Mouse (Mus musculus) hindbrain, embryonic 16.5 days (tissue): ENCODE results near the gene Cyp26a1. TPM values are rescaled to one million over a fixed set of nuclear protein-coding genes. Genes with fewer than 3 reads are reported as not detected.
A peak's percentile ranks its signal among the peaks of the same experiment; 100 is the strongest.

Experiments used
- ATAC-seq: fragments of 200-750 bp; cut with Nextera tagmentation; 2 replicates; pipeline ENCODE4 v1.8.0; 2017; ENCODE audit warnings: moderate TSS enrichment, moderate library complexity
- H3K27ac ChIP-seq: fragments of 300-500 bp; sonication (generic); 2 replicates; pipeline ENCODE4 v1.5.1; 2014; ENCODE audit warnings: low read depth, mild to moderate bottlenecking, control low read depth, low read length, moderate library complexity
- H3K27me3 ChIP-seq: fragments of 300-500 bp; sonication (generic); replicated peaks from 2 replicates; pipeline ENCODE4 v1.6.1; 2014; ENCODE audit warnings: low read length; ENCODE audit not compliant: control insufficient read depth, insufficient read depth
- H3K36me3 ChIP-seq: fragments of 300-500 bp; sonication (generic); 2 replicates; pipeline ENCODE4 v1.6.1; 2014; ENCODE audit warnings: mild to moderate bottlenecking, low read length, moderate library complexity, mixed read lengths; ENCODE audit not compliant: control insufficient read depth, insufficient read depth
- H3K4me1 ChIP-seq: fragments of 300-500 bp; sonication (generic); 2 replicates; pipeline ENCODE4 v1.6.1; 2014; ENCODE audit warnings: low read depth, low read length; ENCODE audit not compliant: control insufficient read depth, insufficient read depth
- H3K4me2 ChIP-seq: fragments of 300-500 bp; sonication (generic); 2 replicates; pipeline ENCODE4 v1.6.1; 2014; ENCODE audit warnings: mild to moderate bottlenecking, low read length, control low read depth, moderate library complexity
- H3K4me3 ChIP-seq: fragments of 300-500 bp; sonication (generic); 2 replicates; pipeline ENCODE4 v1.5.1; 2014; ENCODE audit warnings: mild to moderate bottlenecking, low read length, control low read depth, moderate library complexity
- H3K9ac ChIP-seq: fragments of 300-500 bp; sonication (generic); 2 replicates; pipeline ENCODE4 v1.6.1; 2014; ENCODE audit warnings: low read depth, mild to moderate bottlenecking, control low read depth, low read length, moderate library complexity
- H3K9me3 ChIP-seq: fragments of 300-500 bp; sonication (generic); 2 replicates; pipeline ENCODE4 v1.6.1; 2014; ENCODE audit warnings: mild to moderate bottlenecking, low read length, moderate library complexity; ENCODE audit not compliant: control insufficient read depth
- WGBS: fragments of 180-500 bp; shearing (Covaris S2); extraction: QIAGEN DNeasy Blood & Tissue Kit; methylation state at CpG from one replicate; pipeline ENCODE4 v1.1.7; 2014; 5-methylcytosine and 5-hydroxymethylcytosine counted together
- polyA plus RNA-seq: library from polyadenylated mRNA; unstranded; fragments of >200 nt; fragmentation: Nextera tagmentation; extraction: Ambion mirVana; gene quantifications from 2 replicates; pipeline ENCODE4 v1.2.1, GENCODE M21; 2015

Gene Cyp26a1
- polyA plus RNA-seq, 1 experiment from 2014 or later = 0.09 TPM

DNA sequence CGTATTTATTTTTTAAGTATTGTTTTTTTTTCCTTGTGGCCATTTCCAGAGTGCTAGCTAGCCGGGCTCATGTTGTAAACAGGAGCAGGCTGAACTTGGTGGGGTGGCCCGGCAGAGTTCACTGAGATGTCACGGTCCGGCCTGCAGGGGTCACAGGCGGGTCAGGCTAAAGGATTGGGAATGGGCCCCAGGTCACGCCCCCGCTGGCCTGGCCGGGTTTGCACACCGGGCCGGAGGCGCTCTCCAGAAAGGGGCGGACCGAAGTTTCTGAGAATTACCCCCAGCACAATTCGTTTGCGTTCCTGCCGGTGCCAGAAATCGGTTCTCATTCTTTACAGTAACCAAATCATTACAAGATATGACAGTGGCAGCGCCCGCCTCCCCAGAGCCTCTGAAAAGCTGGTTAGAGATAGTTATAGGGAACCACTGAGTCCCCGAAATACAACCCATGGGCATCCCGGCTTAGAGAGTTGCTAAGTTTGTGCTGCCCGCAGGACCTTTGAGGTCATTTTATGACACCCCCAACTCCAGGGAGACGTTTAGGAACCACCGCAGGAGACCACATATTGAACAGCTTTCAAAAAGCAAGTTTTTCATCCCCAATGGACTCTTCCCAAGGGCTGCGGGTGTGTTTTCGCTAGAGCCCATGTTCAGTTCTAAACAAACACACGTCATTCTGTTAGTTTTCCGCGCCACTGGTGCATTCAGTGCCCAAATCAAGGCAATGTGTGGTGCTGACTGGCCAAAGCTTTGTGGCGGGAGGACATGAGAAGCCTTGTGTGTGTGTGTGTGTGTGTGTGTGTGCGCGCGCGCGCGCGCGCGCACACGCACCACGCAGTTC lies 1.6 kb upstream of the Cyp26a1 start:
- no peak for ATAC-seq
- 1% methylated on average over 42 of the region's 42 CpGs for WGBS
- peaks cover 29% of the 10 kb centered on the region for H3K4me1 ChIP-seq
- H3K9ac ChIP-seq = no peak overlapping the region
- no peak overlapping the region for H3K27ac ChIP-seq
- H3K36me3 ChIP-seq = no peaks in the 10 kb centered on the region
- no peaks in the 10 kb centered on the region; the same call in 1 of the 2 replicates for H3K9me3 ChIP-seq
- H3K27me3 ChIP-seq = peaks cover 91% of the 10 kb centered on the region
- no peak overlapping the region for H3K4me3 ChIP-seq
- no peak overlapping the region for H3K4me2 ChIP-seq

DNA sequence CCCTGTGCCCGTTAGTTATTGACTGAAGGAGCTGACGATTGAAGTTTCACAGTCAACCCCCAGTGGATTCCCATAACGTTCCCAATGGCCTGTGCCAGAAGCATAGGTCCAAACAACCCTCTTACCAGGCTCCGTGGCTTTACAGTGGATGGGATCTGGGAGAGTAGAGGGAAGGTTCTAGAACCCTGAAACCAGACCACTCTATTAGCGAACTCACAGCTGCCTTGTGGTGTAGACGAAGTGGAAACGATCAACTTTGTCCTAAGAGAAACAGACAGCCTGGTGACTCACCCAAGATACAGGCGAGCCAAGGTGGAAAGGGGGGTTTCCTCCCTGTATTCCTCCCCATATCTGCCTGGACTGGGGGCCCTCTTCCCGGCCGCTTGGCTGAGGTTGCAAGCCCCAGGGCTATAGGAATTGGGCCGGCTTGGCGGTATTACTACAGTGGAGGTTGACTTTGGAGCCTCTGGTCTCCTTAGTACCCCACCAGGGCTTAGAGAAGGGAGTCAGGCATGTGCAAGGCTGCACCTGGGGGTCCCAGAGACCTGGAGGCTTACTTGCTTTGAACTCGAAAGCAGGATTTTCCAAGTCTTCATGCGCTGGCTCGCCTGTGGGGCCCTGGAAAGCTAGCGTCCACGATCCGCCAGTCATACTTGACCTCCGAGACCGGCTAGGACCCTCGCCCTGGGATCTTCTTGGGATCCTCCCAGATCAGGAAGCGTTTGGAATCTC lies 829 bp upstream of the Cyp26a1 start:
- H3K9ac ChIP-seq = no peak overlapping the region
- H3K4me2 ChIP-seq = peak overlapping the region; percentile 62
- peaks cover 86% of the 10 kb centered on the region for H3K27me3 ChIP-seq
- no peaks in the 10 kb centered on the region; the same call in 1 of the 2 replicates for H3K9me3 ChIP-seq
- ATAC-seq = no peak
- H3K4me3 ChIP-seq = peak overlapping the region; percentile 39
- 3% methylated on average over 22 of the region's 22 CpGs for WGBS
- no peaks in the 10 kb centered on the region for H3K36me3 ChIP-seq
- H3K4me1 ChIP-seq = peaks cover 29% of the 10 kb centered on the region
- H3K27ac ChIP-seq = no peak overlapping the region

GRCm38 (mm10) chr19:37697335-37697636 lies 312 bp upstream of the Cyp26a1 start:
- 1% methylated on average over 18 of the region's 18 CpGs for WGBS
- no peaks in the 10 kb centered on the region; the same call in 1 of the 2 replicates for H3K9me3 ChIP-seq

DNA sequence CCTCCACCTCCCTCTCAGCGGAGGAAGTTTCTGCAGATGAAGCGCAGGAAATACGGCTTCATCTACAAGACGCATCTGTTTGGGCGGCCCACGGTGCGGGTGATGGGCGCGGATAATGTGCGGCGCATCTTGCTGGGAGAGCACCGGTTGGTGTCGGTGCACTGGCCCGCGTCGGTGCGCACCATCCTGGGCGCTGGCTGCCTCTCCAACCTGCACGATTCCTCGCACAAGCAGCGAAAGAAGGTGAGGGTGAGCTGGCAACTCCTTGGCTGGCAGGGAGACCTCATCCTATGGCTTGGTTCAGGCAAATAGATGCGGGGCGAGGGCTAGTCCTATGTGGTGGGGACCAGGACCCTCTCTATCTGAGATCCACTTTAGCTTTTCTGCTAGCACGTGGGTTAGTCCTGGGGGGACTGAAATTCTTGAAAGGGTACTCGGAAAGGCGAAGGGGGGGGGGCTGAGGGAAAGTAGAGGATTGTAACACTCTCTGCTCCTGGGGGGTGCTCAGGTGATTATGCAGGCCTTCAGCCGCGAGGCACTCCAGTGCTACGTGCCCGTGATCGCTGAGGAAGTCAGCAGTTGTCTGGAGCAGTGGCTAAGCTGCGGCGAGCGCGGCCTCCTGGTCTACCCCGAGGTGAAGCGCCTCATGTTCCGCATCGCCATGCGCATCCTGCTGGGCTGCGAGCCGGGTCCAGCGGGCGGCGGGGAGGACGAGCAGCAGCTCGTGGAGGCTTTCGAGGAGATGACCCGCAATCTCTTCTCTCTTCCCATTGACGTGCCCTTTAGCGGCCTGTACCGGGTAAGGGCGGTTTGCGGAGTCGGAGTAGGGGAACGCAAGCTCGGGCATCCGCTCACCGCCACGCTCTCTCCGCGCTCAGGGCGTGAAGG lies 919 bp downstream of the Cyp26a1 start:
- Histone ChIP-seq H3K4me2 (peak overlapping the region; percentile 62), H3K4me3 (peak overlapping the region; percentile 39), H3K36me3 (no peaks in the 10 kb centered on the region), H3K27me3 (peaks cover 87% of the 10 kb centered on the region), H3K27ac (no peak overlapping the region), H3K4me1 (peaks cover 23% of the 10 kb centered on the region), H3K9ac (no peak overlapping the region), H3K9me3 (no peaks in the 10 kb centered on the region; the same call in 1 of the 2 replicates)
- WGBS = 1% methylated on average over 61 of the region's 63 CpGs
- ATAC-seq = 0 out of 2 replicates have a peak, but pooled peaks have one; percentile 32

More at GRCm38 (mm10) chr19:37697335-37697636, 312 bp upstream of the Cyp26a1 start:
- Histone ChIP-seq H3K4me1 (peaks cover 29% of the 10 kb centered on the region), H3K4me3 (peak overlapping the region; percentile 39), H3K27ac (no peak overlapping the region), H3K27me3 (peaks cover 86% of the 10 kb centered on the region), H3K4me2 (peak overlapping the region; percentile 62), H3K9ac (no peak overlapping the region), H3K36me3 (no peaks in the 10 kb centered on the region)
- ATAC-seq = no peak

GRCm38 (mm10) chr19:37699711-37700110 lies 2.1 kb downstream of the Cyp26a1 start:
- Histone ChIP-seq H3K9ac (no peak overlapping the region), H3K4me2 (no peak overlapping the region), H3K9me3 (no peaks in the 10 kb centered on the region; the same call in 1 of the 2 replicates), H3K27ac (no peak overlapping the region), H3K4me3 (no peak overlapping the region), H3K36me3 (no peaks in the 10 kb centered on the region), H3K4me1 (peaks cover 23% of the 10 kb centered on the region), H3K27me3 (peaks cover 76% of the 10 kb centered on the region)
- WGBS = 15% methylated on average over 9 of the region's 9 CpGs
- no peak for ATAC-seq

GRCm38 (mm10) chr19:37702377-37703076 lies 4.9 kb downstream of the Cyp26a1 start:
- Histone ChIP-seq H3K4me2 (no peak overlapping the region), H3K27me3 (peaks cover 50% of the 10 kb centered on the region), H3K9me3 (no peaks in the 10 kb centered on the region; the same call in 1 of the 2 replicates), H3K4me3 (no peak overlapping the region), H3K9ac (no peak overlapping the region), H3K27ac (no peak overlapping the region), H3K4me1 (peaks cover 16% of the 10 kb centered on the region), H3K36me3 (no peaks in the 10 kb centered on the region)
- ATAC-seq = no peak
- 61% methylated on average over 21 of the region's 21 CpGs for WGBS

- ATAC-seq = peak; percentile 52
- H3K36me3 ChIP-seq = no peaks in the 10 kb centered on the region
- H3K9me3 ChIP-seq = no peaks in the 10 kb centered on the region
- H3K27me3 ChIP-seq = peaks cover 37% of the 10 kb centered on the region
- no peak overlapping the region for H3K4me2 ChIP-seq
- WGBS = 7% methylated on average over 3 of the region's 3 CpGs
- peaks cover 1% of the 10 kb centered on the region; the same call in 1 of the 2 replicates for H3K4me1 ChIP-seq
- H3K4me3 ChIP-seq = no peak overlapping the region
- H3K9ac ChIP-seq = no peak overlapping the region
- no peak overlapping the region for H3K27ac ChIP-seq
Observed at GRCm38 (mm10) chr19:37703902-37704509, 6.4 kb downstream of the Cyp26a1 start.

DNA sequence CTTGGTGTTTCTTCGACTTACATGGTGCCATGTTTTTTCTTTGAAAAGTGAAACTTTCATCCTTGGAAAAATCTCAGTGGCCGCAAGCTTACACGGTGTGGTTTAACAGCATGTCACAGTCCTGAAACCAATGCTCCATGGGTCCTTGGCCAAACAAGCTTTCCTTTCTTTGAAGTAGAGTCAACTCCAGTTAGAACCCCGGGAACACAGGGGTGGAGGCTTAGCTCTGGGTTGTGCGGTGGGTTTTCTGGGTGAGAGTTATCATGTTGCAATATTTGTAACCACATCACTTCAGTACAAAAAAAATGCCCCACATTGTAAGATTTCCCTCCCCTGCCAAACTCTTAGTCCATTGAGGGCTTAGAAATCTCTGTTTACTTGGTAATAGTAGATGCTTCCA lies 8.1 kb downstream of the Cyp26a1 start:
- ATAC-seq = no peak
- Histone ChIP-seq H3K9me3 (no peaks in the 10 kb centered on the region; the same call in 1 of the 2 replicates), H3K4me2 (no peak overlapping the region), H3K27me3 (peaks cover 23% of the 10 kb centered on the region), H3K27ac (no peak overlapping the region), H3K9ac (no peak overlapping the region), H3K4me3 (no peak overlapping the region), H3K36me3 (no peaks in the 10 kb centered on the region), H3K4me1 (no peaks in the 10 kb centered on the region)
- WGBS = 90% methylated on average over 5 of the region's 5 CpGs
